Mouse (Mus musculus): Measurements from ENCODE around the gene Crxos. TPM values are rescaled to one million over a fixed set of nuclear protein-coding genes. Genes with fewer than 3 reads are reported as not detected.

Gene Crxos
- polyA plus RNA-seq, 1 experiment = not detected

DNA sequence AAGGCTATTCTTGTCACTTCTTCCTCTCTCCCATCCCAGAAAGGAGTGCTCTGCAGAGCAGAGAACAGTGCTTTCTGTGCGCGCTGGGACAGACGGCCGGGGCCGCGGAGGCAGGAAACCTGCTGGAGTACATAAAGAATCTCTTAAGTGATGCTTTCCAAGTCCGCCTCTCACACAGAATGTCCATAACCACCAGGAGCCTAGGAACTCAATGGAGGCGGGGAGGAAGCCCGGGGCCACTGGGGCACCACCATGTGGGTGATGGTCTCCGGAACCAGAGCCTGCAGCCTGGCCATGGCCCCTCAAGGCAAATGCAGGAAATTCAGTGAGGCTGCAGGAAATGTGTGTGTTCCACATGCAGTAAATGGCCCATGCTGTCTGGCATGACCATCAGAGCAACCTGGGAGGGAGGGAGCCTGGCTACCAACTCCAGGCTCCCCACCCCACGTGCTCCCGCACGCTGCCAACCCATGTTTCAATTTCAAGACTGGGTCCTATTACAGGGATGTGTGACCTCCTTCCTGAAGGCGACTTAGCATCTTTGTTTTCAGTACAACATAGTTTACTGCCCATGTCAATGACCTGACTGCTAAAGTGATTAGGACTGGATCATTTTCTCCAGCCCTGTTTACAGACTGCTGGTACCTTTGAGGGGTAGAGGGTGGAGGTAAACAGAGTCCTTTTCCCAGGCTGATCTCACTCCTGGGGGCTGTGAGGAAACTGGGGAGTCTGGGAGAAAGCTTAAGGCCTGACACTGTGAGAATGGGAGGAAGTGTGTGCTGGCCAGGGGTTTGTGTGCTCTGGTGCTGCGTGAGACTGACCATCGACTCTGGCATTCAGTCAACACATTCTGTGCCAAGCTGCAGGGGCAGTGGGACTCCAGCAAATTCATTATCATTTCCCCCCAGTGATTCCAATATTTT is 51.3 kb downstream of the Crxos start:
- H3K4me2 ChIP-seq (ENCODE audit: low read depth) = no peak overlapping the region

DNA sequence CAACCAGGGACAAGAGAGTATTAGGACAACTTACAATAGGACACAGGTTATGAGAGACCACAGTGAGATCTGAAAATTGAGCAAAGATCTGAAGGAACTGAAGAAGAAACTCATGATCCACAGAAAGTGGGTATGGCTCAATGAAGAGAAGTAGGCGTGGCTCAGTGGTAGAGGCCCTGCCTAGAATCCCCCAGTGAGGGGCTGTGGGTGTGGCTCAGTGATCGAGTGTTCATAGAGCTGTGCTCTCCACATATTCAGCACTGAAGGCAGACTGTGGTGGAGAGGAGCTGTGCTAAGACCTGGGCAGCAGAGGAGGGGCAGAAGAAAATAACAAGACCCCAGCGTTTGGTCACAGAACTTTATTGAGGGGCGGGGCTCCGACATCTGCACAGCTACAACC is 55.1 kb downstream of the Crxos start:
- Histone ChIP-seq H3K79me2 (ENCODE audit: control insufficient read depth, insufficient read depth) (no peaks in the 10 kb centered on the region), H3ac (ENCODE audit: control insufficient read depth, insufficient read length) (no peak overlapping the region), H3K4me2 (ENCODE audit: low read depth) (no peak overlapping the region), H3K4me3 (no peak overlapping the region), H3K27me3 (ENCODE audit: control insufficient read depth, insufficient read depth, insufficient read length) (no peaks in the 10 kb centered on the region), H3K36me3 (ENCODE audit: control insufficient read depth, insufficient read depth) (peaks cover 31% of the 10 kb centered on the region)
- TF ChIP-seq MYOG (IDR thresholded peaks at IDR 0.05; ENCODE audit: control insufficient read depth in 1 of 3, insufficient read depth in 1 of 3, insufficient read length in 2 of 3, low read depth in 2 of 3) = no peak
- no peak for TF ChIP-seq POLR2AphosphoS2 (IDR thresholded peaks at IDR 0.05; ENCODE audit: insufficient read length, low read depth)
- no peak for TF ChIP-seq USF1 (IDR thresholded peaks at IDR 0.05; ENCODE audit: low read depth)
- TF ChIP-seq POLR2A (IDR thresholded peaks at IDR 0.05; ENCODE audit: insufficient read length, low read depth) = no peak

More for the DNA sequence above, 51.3 kb downstream of the Crxos start:
- no peak overlapping the region for H3ac ChIP-seq (ENCODE audit: control insufficient read depth, insufficient read length)
- no peaks in the 10 kb centered on the region for H3K27me3 ChIP-seq (ENCODE audit: control insufficient read depth, insufficient read depth, insufficient read length)
- H3K79me2 ChIP-seq (ENCODE audit: control insufficient read depth, insufficient read depth) = no peaks in the 10 kb centered on the region
- TF ChIP-seq TCF12 (IDR thresholded peaks at IDR 0.05; ENCODE audit: insufficient read depth, poor library complexity, severe bottlenecking) (no peak), SRF (IDR thresholded peaks at IDR 0.05; ENCODE audit: control insufficient read depth, insufficient read length, low read depth) (no peak), REST (IDR thresholded peaks at IDR 0.05; ENCODE audit: insufficient read depth, insufficient read length) (no peak), MYOG (IDR thresholded peaks at IDR 0.05; ENCODE audit: control insufficient read depth in 1 of 3, insufficient read depth in 1 of 3, insufficient read length in 2 of 3, low read depth in 2 of 3) (no peak), MYOD1 (IDR thresholded peaks at IDR 0.05; ENCODE audit: control insufficient read depth in 1 of 3, insufficient read length in 2 of 3, low read depth in 2 of 3) (no peak), CEBPB (IDR thresholded peaks at IDR 0.05; ENCODE audit: insufficient read depth, poor library complexity, severe bottlenecking) (no peak), MAX (IDR thresholded peaks at IDR 0.05; ENCODE audit: low read depth) (no peak), USF1 (IDR thresholded peaks at IDR 0.05; ENCODE audit: low read depth) (no peak), POLR2A (IDR thresholded peaks at IDR 0.05; ENCODE audit: insufficient read length, low read depth) (no peak), TCF3 (IDR thresholded peaks at IDR 0.05; ENCODE audit: insufficient read length, low read depth) (no peak), E2F4 (IDR thresholded peaks at IDR 0.05; ENCODE audit: insufficient read depth) (no peak), POLR2AphosphoS2 (IDR thresholded peaks at IDR 0.05; ENCODE audit: insufficient read length, low read depth) (no peak)
- no peak overlapping the region for H3K4me3 ChIP-seq
- peaks cover 20% of the 10 kb centered on the region for H3K36me3 ChIP-seq (ENCODE audit: control insufficient read depth, insufficient read depth)

DNA sequence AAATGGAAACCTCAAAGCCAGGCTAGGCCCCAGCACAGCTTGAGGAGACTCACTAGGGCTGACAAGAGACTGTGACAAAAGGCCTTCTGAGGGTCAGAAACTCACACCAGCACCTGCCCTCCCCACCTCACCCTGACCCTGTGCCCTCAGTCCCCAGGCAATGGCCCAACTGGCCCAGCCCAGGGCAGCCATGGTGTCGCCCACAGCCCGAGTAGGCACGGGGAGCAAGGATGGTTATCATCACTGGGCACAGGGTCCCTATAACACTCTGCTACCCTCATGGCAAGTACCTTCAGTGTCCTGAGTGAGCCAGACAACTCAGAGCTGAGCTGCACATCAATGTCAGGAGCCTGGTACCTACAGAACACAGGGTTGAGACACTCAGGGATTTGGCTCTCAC is 56.2 kb downstream of the Crxos start:
- Histone ChIP-seq H3K4me2 (ENCODE audit: low read depth) (no peak overlapping the region), H3K27me3 (ENCODE audit: control insufficient read depth, insufficient read depth, insufficient read length) (no peaks in the 10 kb centered on the region), H3K4me3 (no peak overlapping the region), H3K36me3 (ENCODE audit: control insufficient read depth, insufficient read depth) (peaks cover 31% of the 10 kb centered on the region), H3K79me2 (ENCODE audit: control insufficient read depth, insufficient read depth) (peaks cover 5% of the 10 kb centered on the region), H3ac (ENCODE audit: control insufficient read depth, insufficient read length) (no peak overlapping the region)
- TF ChIP-seq POLR2AphosphoS2 (IDR thresholded peaks at IDR 0.05; ENCODE audit: insufficient read length, low read depth) = no peak
- TF ChIP-seq E2F4 (IDR thresholded peaks at IDR 0.05; ENCODE audit: insufficient read depth) = no peak
- no peak for TF ChIP-seq USF1 (IDR thresholded peaks at IDR 0.05; ENCODE audit: low read depth)
- no peak for TF ChIP-seq MAX (IDR thresholded peaks at IDR 0.05; ENCODE audit: low read depth)
- TF ChIP-seq SRF (IDR thresholded peaks at IDR 0.05; ENCODE audit: control insufficient read depth, insufficient read length, low read depth) = no peak
- no peak for TF ChIP-seq MYOG (IDR thresholded peaks at IDR 0.05; ENCODE audit: control insufficient read depth in 1 of 3, insufficient read depth in 1 of 3, insufficient read length in 2 of 3, low read depth in 2 of 3)
- TF ChIP-seq TCF12 (IDR thresholded peaks at IDR 0.05; ENCODE audit: insufficient read depth, poor library complexity, severe bottlenecking) = no peak
- TF ChIP-seq CEBPB (IDR thresholded peaks at IDR 0.05; ENCODE audit: insufficient read depth, poor library complexity, severe bottlenecking) = no peak
- no peak for TF ChIP-seq MYOD1 (IDR thresholded peaks at IDR 0.05; ENCODE audit: control insufficient read depth in 1 of 3, insufficient read length in 2 of 3, low read depth in 2 of 3)
- no peak for TF ChIP-seq POLR2A (IDR thresholded peaks at IDR 0.05; ENCODE audit: insufficient read length, low read depth)
- no peak for TF ChIP-seq TCF3 (IDR thresholded peaks at IDR 0.05; ENCODE audit: insufficient read length, low read depth)
- no peak for TF ChIP-seq REST (IDR thresholded peaks at IDR 0.05; ENCODE audit: insufficient read depth, insufficient read length)

GRCm38 (mm10) chr7:15944311-15944710 is 61.9 kb downstream of the Crxos start:
- H3ac ChIP-seq (ENCODE audit: control insufficient read depth, insufficient read length) = no peak overlapping the region
- peak overlapping the region; percentile 62 for H3K4me3 ChIP-seq
- no peaks in the 10 kb centered on the region for H3K27me3 ChIP-seq (ENCODE audit: control insufficient read depth, insufficient read depth, insufficient read length)
- peak overlapping the region; percentile 87 for H3K4me2 ChIP-seq (ENCODE audit: low read depth)
- peaks cover 9% of the 10 kb centered on the region for H3K36me3 ChIP-seq (ENCODE audit: control insufficient read depth, insufficient read depth)
- TF ChIP-seq MYOG (IDR thresholded peaks at IDR 0.05; ENCODE audit: control insufficient read depth in 1 of 3, insufficient read depth in 1 of 3, insufficient read length in 2 of 3, low read depth in 2 of 3) = no peak
- TF ChIP-seq USF1 (IDR thresholded peaks at IDR 0.05; ENCODE audit: low read depth) = no peak
- TF ChIP-seq CEBPB (IDR thresholded peaks at IDR 0.05; ENCODE audit: insufficient read depth, poor library complexity, severe bottlenecking) = no peak
- TF ChIP-seq SRF (IDR thresholded peaks at IDR 0.05; ENCODE audit: control insufficient read depth, insufficient read length, low read depth) = no peak
- no peak for TF ChIP-seq TCF3 (IDR thresholded peaks at IDR 0.05; ENCODE audit: insufficient read length, low read depth)
- TF ChIP-seq MYOD1 (IDR thresholded peaks at IDR 0.05; ENCODE audit: control insufficient read depth in 1 of 3, insufficient read length in 2 of 3, low read depth in 2 of 3) = no peak
- no peak for TF ChIP-seq REST (IDR thresholded peaks at IDR 0.05; ENCODE audit: insufficient read depth, insufficient read length)
- no peak for TF ChIP-seq POLR2A (IDR thresholded peaks at IDR 0.05; ENCODE audit: insufficient read length, low read depth)
- TF ChIP-seq MAX (IDR thresholded peaks at IDR 0.05; ENCODE audit: low read depth) = no peak
- no peak for TF ChIP-seq POLR2AphosphoS2 (IDR thresholded peaks at IDR 0.05; ENCODE audit: insufficient read length, low read depth)
- TF ChIP-seq E2F4 (IDR thresholded peaks at IDR 0.05; ENCODE audit: insufficient read depth) = no peak
- TF ChIP-seq TCF12 (IDR thresholded peaks at IDR 0.05; ENCODE audit: insufficient read depth, poor library complexity, severe bottlenecking) = no peak
- peaks cover 25% of the 10 kb centered on the region for H3K79me2 ChIP-seq (ENCODE audit: control insufficient read depth, insufficient read depth)

Data from myocyte (in vitro differentiated cells).